Mouse (Mus musculus) midbrain, embryonic 13.5 days (tissue): Measurements from ENCODE around the gene 1700029P11Rik. TPM values are rescaled to one million over a fixed set of nuclear protein-coding genes. Genes with fewer than 3 reads are reported as not detected.

Experiments used
- ATAC-seq: fragments of 200-750 bp; cut with Nextera tagmentation; 2 replicates; pipeline ENCODE4 v1.8.0; 2017; ENCODE audit warnings: mild to moderate bottlenecking, moderate TSS enrichment, moderate library complexity
- H3K27ac ChIP-seq: fragments of 300-500 bp; sonication (generic); 2 replicates; pipeline ENCODE4 v1.5.1; 2015; ENCODE audit warnings: inconsistent platforms, mild to moderate bottlenecking, moderate library complexity
- H3K27me3 ChIP-seq: fragments of 300-500 bp; sonication (generic); 2 replicates; pipeline ENCODE4 v1.6.1; 2015; ENCODE audit warnings: mild to moderate bottlenecking, inconsistent platforms
- H3K36me3 ChIP-seq: fragments of 300-500 bp; sonication (generic); 2 replicates; pipeline ENCODE4 v1.6.1; 2015; ENCODE audit warnings: mild to moderate bottlenecking, inconsistent platforms
- H3K4me1 ChIP-seq: fragments of 300-500 bp; sonication (generic); replicated peaks from 2 replicates; pipeline ENCODE4 v1.6.1; 2015; ENCODE audit warnings: inconsistent platforms
- H3K4me2 ChIP-seq: fragments of 300-500 bp; sonication (generic); replicated peaks from 2 replicates; pipeline ENCODE4 v1.6.1; 2015; ENCODE audit warnings: moderate library complexity, mild to moderate bottlenecking, inconsistent platforms
- H3K4me3 ChIP-seq: fragments of 300-500 bp; sonication (generic); replicated peaks from 2 replicates; pipeline ENCODE4 v1.5.1; 2015; ENCODE audit warnings: mild to moderate bottlenecking, inconsistent platforms
- H3K9ac ChIP-seq: fragments of 300-500 bp; sonication (generic); replicated peaks from 2 replicates; pipeline ENCODE4 v1.6.1; 2015; ENCODE audit warnings: mild to moderate bottlenecking, inconsistent platforms
- H3K9me3 ChIP-seq: fragments of 300-500 bp; sonication (generic); 2 replicates; pipeline ENCODE4 v1.6.1; 2016; ENCODE audit warnings: mild to moderate bottlenecking, inconsistent platforms
- WGBS: fragments of 180-500 bp; shearing (Covaris S2); methylation state at CpG from one replicate; pipeline ENCODE4 v1.1.7; 2015; 5-methylcytosine and 5-hydroxymethylcytosine counted together
- polyA plus RNA-seq: library from polyadenylated mRNA; unstranded; fragments of >200 nt; fragmentation: Nextera tagmentation; extraction: Ambion mirVana; gene quantifications from 2 replicates; pipeline ENCODE4 v1.2.1, GENCODE M21; 2015

1700029P11Rik gene
- not detected in 2 replicates for polyA plus RNA-seq

- Histone ChIP-seq H3K9me3 (no peaks in the 10 kb centered on the region), H3K9ac (no peak within 1 kb of the TSS), H3K4me2 (no peak within 1 kb of the TSS), H3K4me3 (no peak within 1 kb of the TSS), H3K27ac (no peak within 1 kb of the TSS), H3K4me1 (peaks cover 4% of the 10 kb centered on the region), H3K27me3 (no peaks in the 10 kb centered on the region), H3K36me3 (no peaks in the 10 kb centered on the region)
- no peak for ATAC-seq
- WGBS = 98% methylated on average over 23 of the region's 23 CpGs
These were observed at the start of gene 1700029P11Rik for GRCm38 (mm10) chr15:81980321-81980720. TSS of gene 1700029P11Rik (plus strand) at chr15:81980540.

- no peak for ATAC-seq
- WGBS = 34% methylated on average over 12 of the region's 12 CpGs
These were observed 47.3 kb upstream of the 1700029P11Rik start for GRCm38 (mm10) chr15:81932951-81933470.

DNA sequence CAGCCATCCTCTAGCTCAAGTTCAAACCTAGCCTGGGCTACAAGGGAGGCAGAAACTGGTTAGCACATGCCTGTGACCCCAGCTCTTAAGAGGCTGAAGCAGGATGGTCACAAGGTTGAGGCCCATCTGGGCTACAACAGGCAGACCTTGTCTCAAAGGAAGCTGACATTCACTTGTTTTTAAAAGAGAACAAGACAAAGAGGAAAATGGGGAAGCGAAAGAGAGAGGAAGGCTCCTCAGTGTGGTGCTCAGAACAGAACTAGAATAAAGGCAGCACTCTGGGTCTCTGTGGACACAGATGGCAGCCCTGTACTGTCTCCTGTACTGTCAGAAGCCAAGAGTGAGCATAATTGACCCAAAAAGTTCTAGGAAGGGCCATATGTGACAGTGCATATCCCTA, 46.4 kb upstream of the 1700029P11Rik start:
- no peak for ATAC-seq
- Histone ChIP-seq H3K27ac (no peak overlapping the region), H3K4me2 (no peak overlapping the region), H3K9ac (no peak overlapping the region), H3K4me3 (no peak overlapping the region), H3K9me3 (no peaks in the 10 kb centered on the region), H3K36me3 (no peaks in the 10 kb centered on the region), H3K27me3 (no peaks in the 10 kb centered on the region), H3K4me1 (peaks cover 30% of the 10 kb centered on the region)
- 73% methylated on average over 1 of the region's 1 CpGs for WGBS

More at GRCm38 (mm10) chr15:81932951-81933470, 47.3 kb upstream of the 1700029P11Rik start:
- H3K4me3 ChIP-seq = no peak overlapping the region
- H3K27me3 ChIP-seq = no peaks in the 10 kb centered on the region
- peak overlapping the region; percentile 23; the same call in 1 of the 2 replicates for H3K9ac ChIP-seq
- no peak overlapping the region for H3K4me2 ChIP-seq
- no peak overlapping the region for H3K27ac ChIP-seq
- H3K36me3 ChIP-seq = no peaks in the 10 kb centered on the region
- H3K4me1 ChIP-seq = peaks cover 20% of the 10 kb centered on the region
- no peaks in the 10 kb centered on the region for H3K9me3 ChIP-seq

GRCm38 (mm10) chr15:81935869-81936637, 44.3 kb upstream of the 1700029P11Rik start:
- Histone ChIP-seq H3K27me3 (no peaks in the 10 kb centered on the region), H3K27ac (peak overlapping the region; percentile 91), H3K4me3 (peak overlapping the region; percentile 62), H3K4me2 (peak overlapping the region; percentile 69), H3K9ac (peak overlapping the region; percentile 83), H3K9me3 (no peaks in the 10 kb centered on the region), H3K4me1 (peaks cover 32% of the 10 kb centered on the region), H3K36me3 (no peaks in the 10 kb centered on the region)
- ATAC-seq = no peak; the same call in 1 of the 2 replicates
- WGBS = 62% methylated on average over 7 of the region's 7 CpGs

DNA sequence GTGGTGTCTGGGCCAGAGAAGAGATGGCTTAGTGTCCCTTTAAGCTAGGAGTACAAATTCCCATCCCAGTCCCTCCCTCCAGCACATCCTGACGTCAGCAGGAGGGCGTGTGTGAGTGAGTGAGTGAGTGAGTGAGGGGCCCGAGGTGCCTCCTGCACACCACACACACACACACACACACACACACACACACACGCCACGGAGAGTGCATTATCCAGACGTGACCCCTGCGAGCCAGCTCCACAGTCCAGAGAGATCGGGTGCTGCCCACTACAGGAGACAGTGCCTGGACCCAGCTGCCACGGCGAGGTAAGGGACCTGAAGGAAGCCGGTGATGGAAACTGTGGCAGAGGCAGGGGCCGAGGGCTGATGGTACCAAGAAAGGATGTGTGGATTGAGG, 43.7 kb upstream of the 1700029P11Rik start, which contains the start of gene Csdc2:
Gene Csdc2, plus strand, starts transcription at position 81 of the 400 bp plus-strand sequence.
- peak; percentile 85 for ATAC-seq
- Histone ChIP-seq H3K36me3 (no peaks in the 10 kb centered on the region), H3K4me2 (peak within 1 kb of the TSS; percentile 69), H3K4me3 (peak within 1 kb of the TSS; percentile 62), H3K9me3 (no peaks in the 10 kb centered on the region), H3K27me3 (no peaks in the 10 kb centered on the region), H3K27ac (peak within 1 kb of the TSS; percentile 91), H3K4me1 (peaks cover 32% of the 10 kb centered on the region), H3K9ac (peak within 1 kb of the TSS; percentile 83)
- under 1% methylated on average over 12 of the region's 12 CpGs for WGBS

DNA sequence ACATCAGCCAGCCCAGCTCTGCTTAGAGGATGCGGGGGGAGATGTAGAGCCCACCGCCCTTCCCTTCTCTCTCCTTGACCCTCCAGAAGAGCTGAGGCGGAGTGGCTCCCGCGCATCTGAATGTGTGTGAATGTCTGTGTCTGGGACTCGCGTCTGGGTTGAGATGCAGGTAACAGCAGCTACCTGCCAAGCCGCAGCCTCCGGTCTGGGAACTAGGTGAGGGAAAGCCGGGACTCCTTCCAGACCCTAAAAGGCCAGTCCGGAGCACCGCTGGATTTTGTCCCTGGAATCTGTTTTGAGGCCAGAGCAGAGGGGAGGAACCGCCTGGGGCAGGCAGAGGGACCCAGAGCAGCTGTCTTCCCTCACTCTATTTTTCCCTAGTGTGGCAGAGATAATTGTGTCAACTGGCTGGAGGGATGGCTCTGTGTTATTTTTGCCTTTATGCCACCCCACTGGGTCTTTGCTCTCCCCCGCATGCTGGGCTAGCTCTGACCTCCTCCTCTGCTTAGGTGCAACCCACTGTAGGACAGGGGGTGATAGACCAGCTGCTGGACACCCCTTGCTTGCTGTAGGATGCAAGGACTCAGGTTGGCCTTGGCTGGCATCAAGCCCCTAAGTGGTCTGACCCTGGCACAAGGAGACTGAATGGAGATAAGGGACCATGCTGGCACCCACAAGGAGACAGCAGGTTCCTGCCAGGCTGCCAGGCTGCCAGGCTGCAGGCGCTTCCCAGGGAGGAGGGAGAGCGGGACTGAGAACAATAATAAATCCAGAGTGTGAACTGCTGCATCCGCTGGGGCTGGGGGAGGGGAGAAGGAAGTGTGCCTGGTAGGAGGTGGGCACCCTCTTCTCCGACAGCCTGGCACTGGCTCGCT, 43.0 kb upstream of the 1700029P11Rik start:
- Histone ChIP-seq H3K27me3 (no peaks in the 10 kb centered on the region), H3K27ac (peak overlapping the region; percentile 91), H3K4me1 (peaks cover 37% of the 10 kb centered on the region), H3K36me3 (no peaks in the 10 kb centered on the region), H3K9me3 (no peaks in the 10 kb centered on the region), H3K4me2 (peak overlapping the region; percentile 69), H3K4me3 (peak overlapping the region; percentile 62), H3K9ac (peak overlapping the region; percentile 83)
- WGBS = 10% methylated on average over 19 of the region's 19 CpGs
- ATAC-seq = peak; percentile 46

GRCm38 (mm10) chr15:81938246-81938645, 42.1 kb upstream of the 1700029P11Rik start:
- H3K9ac ChIP-seq = peak overlapping the region; percentile 83
- H3K9me3 ChIP-seq = no peaks in the 10 kb centered on the region
- peaks cover 42% of the 10 kb centered on the region for H3K4me1 ChIP-seq
- H3K36me3 ChIP-seq = no peaks in the 10 kb centered on the region
- H3K27me3 ChIP-seq = no peaks in the 10 kb centered on the region
- H3K4me3 ChIP-seq = peak overlapping the region; percentile 62
- WGBS = 22% methylated on average over 2 of the region's 2 CpGs
- ATAC-seq = peak; percentile 22; the same call in 1 of the 2 replicates
- H3K27ac ChIP-seq = peak overlapping the region; percentile 91
- H3K4me2 ChIP-seq = peak overlapping the region; percentile 69

- Histone ChIP-seq H3K36me3 (no peaks in the 10 kb centered on the region), H3K4me1 (peaks cover 47% of the 10 kb centered on the region), H3K9ac (peak overlapping the region; percentile 39; the same call in 1 of the 2 replicates), H3K4me3 (no peak overlapping the region), H3K27me3 (no peaks in the 10 kb centered on the region), H3K4me2 (peak overlapping the region; percentile 69; the same call in 1 of the 2 replicates), H3K9me3 (no peaks in the 10 kb centered on the region), H3K27ac (no peak overlapping the region)
- 93% methylated on average over 10 of the region's 10 CpGs for WGBS
- ATAC-seq = no peak
These were observed 41.1 kb upstream of the 1700029P11Rik start for GRCm38 (mm10) chr15:81939157-81939715.

- Histone ChIP-seq H3K4me3 (no peak overlapping the region), H3K27ac (no peak overlapping the region), H3K27me3 (no peaks in the 10 kb centered on the region), H3K9me3 (no peaks in the 10 kb centered on the region), H3K4me1 (peaks cover 47% of the 10 kb centered on the region), H3K36me3 (no peaks in the 10 kb centered on the region), H3K9ac (no peak overlapping the region), H3K4me2 (no peak overlapping the region)
- 91% methylated on average over 4 of the region's 4 CpGs for WGBS
- ATAC-seq = no peak
These were observed 40.6 kb upstream of the 1700029P11Rik start for GRCm38 (mm10) chr15:81939774-81940173.

DNA sequence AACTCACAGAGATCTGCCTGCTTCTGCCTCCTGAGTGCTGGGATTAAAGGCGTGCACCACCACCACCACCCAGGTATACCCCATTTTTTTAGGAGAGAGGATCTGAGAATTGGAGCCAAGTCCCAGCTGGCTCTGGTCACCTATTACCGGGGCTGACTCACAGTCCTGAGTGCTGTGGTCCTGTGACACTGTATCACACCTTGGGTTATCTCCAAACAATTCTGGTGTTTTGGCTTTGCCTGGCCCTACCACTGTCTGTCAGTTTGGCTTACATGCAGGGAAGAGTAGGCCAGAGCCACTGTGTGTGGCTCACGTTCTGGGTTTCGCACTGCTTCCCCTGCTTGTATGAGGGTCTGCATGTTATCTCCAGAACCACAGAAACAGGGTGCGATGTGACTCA, 40.1 kb upstream of the 1700029P11Rik start:
- Histone ChIP-seq H3K36me3 (no peaks in the 10 kb centered on the region), H3K4me3 (no peak overlapping the region), H3K27me3 (no peaks in the 10 kb centered on the region), H3K9ac (no peak overlapping the region), H3K4me1 (peaks cover 47% of the 10 kb centered on the region), H3K27ac (no peak overlapping the region), H3K9me3 (no peaks in the 10 kb centered on the region), H3K4me2 (no peak overlapping the region)
- WGBS = 92% methylated on average over 5 of the region's 5 CpGs
- no peak for ATAC-seq

DNA sequence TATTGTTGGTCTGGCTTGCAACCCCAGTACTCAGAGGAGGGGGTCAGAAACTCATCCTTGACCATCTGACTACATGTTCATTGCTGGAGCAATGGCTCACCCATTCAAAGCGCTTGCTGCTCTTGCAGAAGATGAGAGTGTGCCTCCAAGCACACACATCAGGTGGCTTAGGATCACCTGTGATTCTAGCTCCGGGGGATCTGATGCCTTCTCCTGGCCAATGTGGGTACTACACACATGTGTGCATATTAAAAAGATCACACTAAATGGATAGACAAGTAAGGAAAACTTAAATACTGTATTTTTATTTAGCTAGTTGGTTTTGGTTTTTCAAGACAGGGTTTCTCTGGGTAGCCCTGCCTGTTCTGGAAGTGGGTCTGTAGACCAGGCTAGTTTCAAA, 39.3 kb upstream of the 1700029P11Rik start:
- WGBS = 93% methylated on average over 2 of the region's 2 CpGs
- H3K4me3 ChIP-seq = no peak overlapping the region
- H3K9ac ChIP-seq = no peak overlapping the region
- peaks cover 45% of the 10 kb centered on the region for H3K4me1 ChIP-seq
- no peaks in the 10 kb centered on the region for H3K27me3 ChIP-seq
- no peaks in the 10 kb centered on the region for H3K9me3 ChIP-seq
- no peak overlapping the region for H3K4me2 ChIP-seq
- no peak for ATAC-seq
- H3K27ac ChIP-seq = no peak overlapping the region
- H3K36me3 ChIP-seq = no peaks in the 10 kb centered on the region
